In genomic region chr12:77142224-77142623, GRCm38 (mm10) we compare ENCODE assay signal across 32 mouse cellular contexts.
"Had no signal": no experiment of that assay in that cellular context is flagged by ENCODE, and none has a peak within 500 bp of the region (broad histone marks: within the 10 kb centered on the region; RNA-seq: fewer than 3 reads in every experiment).

No protein-coding gene starts in this region.

- H3K4me1 ChIP-seq: limb, embryonic 15.5 days; liver, embryonic 15.5 days; lung, embryonic 15.5 days; midbrain, embryonic 10.5 days; midbrain, embryonic 12.5 days; midbrain, embryonic 13.5 days; midbrain, embryonic 15.5 days; neural tube, embryonic 12.5 days had no signal

- ATAC-seq: liver, embryonic 12.5 days; liver, postnatal 0 days; lung, postnatal 0 days; midbrain, embryonic 13.5 days; midbrain, embryonic 15.5 days; midbrain, embryonic 16.5 days had no signal

- H3K9me3 ChIP-seq: limb, embryonic 10.5 days; limb, embryonic 12.5 days; limb, embryonic 13.5 days; limb, embryonic 15.5 days; liver, embryonic 12.5 days; liver, embryonic 13.5 days; liver, embryonic 15.5 days; lung, embryonic 15.5 days; megakaryocyte, embryonic 14.5 days; midbrain, embryonic 10.5 days; midbrain, embryonic 12.5 days; midbrain, embryonic 13.5 days; midbrain, embryonic 15.5 days; neural tube, embryonic 12.5 days had no signal

- H3K9ac ChIP-seq: limb, embryonic 12.5 days; limb, embryonic 13.5 days; limb, embryonic 15.5 days; liver, embryonic 12.5 days; liver, embryonic 13.5 days; liver, embryonic 14.5 days; liver, embryonic 15.5 days; liver, postnatal 0 days; lung, embryonic 14.5 days; lung, embryonic 15.5 days; midbrain, embryonic 12.5 days; midbrain, embryonic 13.5 days; midbrain, embryonic 15.5 days; neural tube, embryonic 12.5 days had no signal

- H3K27me3 ChIP-seq: limb, embryonic 12.5 days; limb, embryonic 13.5 days; limb, embryonic 15.5 days; liver, embryonic 12.5 days; liver, embryonic 13.5 days; liver, embryonic 15.5 days; lung, embryonic 15.5 days; megakaryocyte, embryonic 14.5 days; midbrain, embryonic 12.5 days; midbrain, embryonic 13.5 days; midbrain, embryonic 15.5 days; neural tube, embryonic 12.5 days had no signal

- H3K27ac ChIP-seq: limb, embryonic 10.5 days; limb, embryonic 12.5 days; limb, embryonic 13.5 days; limb, embryonic 15.5 days; liver, embryonic 12.5 days; liver, embryonic 13.5 days; liver, embryonic 14.5 days; liver, embryonic 15.5 days; lung, embryonic 15.5 days; macrophage; midbrain, embryonic 10.5 days; midbrain, embryonic 12.5 days; midbrain, embryonic 13.5 days; midbrain, embryonic 15.5 days; neural tube, embryonic 12.5 days had no signal

- DNase-seq: left cerebral cortex, postnatal 4 days; liver; liver, embryonic 13.5 days; liver, postnatal 0 days; lung, adult 18-20 months; lung, adult 2 months; lung, embryonic 14.5 days; lung, postnatal 10 days; lung, postnatal 14 days; lung, postnatal 36 days; lung, postnatal 4 days; midbrain, embryonic 14.5 days had no signal

- H3K4me2 ChIP-seq: limb, embryonic 12.5 days; limb, embryonic 13.5 days; limb, embryonic 15.5 days; liver, embryonic 11.5 days; liver, embryonic 13.5 days; liver, embryonic 15.5 days; lung, embryonic 14.5 days; lung, embryonic 15.5 days; midbrain, embryonic 11.5 days; midbrain, embryonic 12.5 days; midbrain, embryonic 13.5 days; midbrain, embryonic 15.5 days; neural tube, embryonic 12.5 days had no signal

- H3K36me3 ChIP-seq: limb, embryonic 10.5 days; limb, embryonic 12.5 days; limb, embryonic 13.5 days; limb, embryonic 15.5 days; liver, embryonic 12.5 days; liver, embryonic 13.5 days; liver, embryonic 15.5 days; lung, embryonic 15.5 days; midbrain, embryonic 10.5 days; midbrain, embryonic 12.5 days; midbrain, embryonic 13.5 days; midbrain, embryonic 15.5 days; neural tube, embryonic 12.5 days had no signal

- H3K4me3 ChIP-seq: limb, embryonic 10.5 days; limb, embryonic 12.5 days; limb, embryonic 13.5 days; limb, embryonic 15.5 days; liver, embryonic 12.5 days; liver, embryonic 13.5 days; liver, embryonic 15.5 days; lung, embryonic 15.5 days; megakaryocyte, embryonic 14.5 days; midbrain, embryonic 10.5 days; midbrain, embryonic 12.5 days; midbrain, embryonic 13.5 days; midbrain, embryonic 15.5 days; myocyte; neural tube, embryonic 12.5 days had no signal
